8 mouse cellular contexts compared by ENCODE assay signal in genomic region chr2:120170726-120171125, GRCm38 (mm10). TPM values are rescaled to one million over a fixed set of nuclear protein-coding genes. Genes with fewer than 3 reads are reported as not detected.
DNase-seq lines count a peak whose midpoint lies in the region; ATAC-seq and TF ChIP-seq lines count a peak whose summit lies in the region.

No protein-coding gene starts in this region.

- H3K9me3 ChIP-seq in embryonic facial prominence, embryonic 11.5 days (replicated peaks; ENCODE audit: control insufficient read depth, low read length): no peaks in the 10 kb centered on the region

- no peaks in the 10 kb centered on the region for H3K4me1 ChIP-seq in embryonic facial prominence, embryonic 11.5 days (ENCODE audit: control insufficient read depth, insufficient read depth, low read length)
- peaks cover 15% of the 10 kb centered on the region for H3K4me1 ChIP-seq in small intestine, adult 2 months (ENCODE audit: control insufficient read depth, insufficient read depth, insufficient read length, low read length)

- H3K27me3 ChIP-seq in embryonic facial prominence, embryonic 11.5 days (ENCODE audit: control insufficient read depth, insufficient read depth, low read length): no peaks in the 10 kb centered on the region
- H3K27me3 ChIP-seq in small intestine, adult 2 months (ENCODE audit: control insufficient read depth, insufficient read depth, low read length): no peaks in the 10 kb centered on the region

- H3K36me3 ChIP-seq in embryonic facial prominence, embryonic 11.5 days (replicated peaks; ENCODE audit: control insufficient read depth, insufficient read depth, low read depth, low read length): no peaks in the 10 kb centered on the region
- H3K36me3 ChIP-seq in small intestine, adult 2 months (ENCODE audit: control insufficient read depth, insufficient read depth, low read length): no peaks in the 10 kb centered on the region

- no peak for ATAC-seq in embryonic facial prominence, embryonic 11.5 days (replicated peaks; ENCODE audit: insufficient number of reproducible peaks, low FRiP score, low TSS enrichment, low read depth)
- ATAC-seq in inflammation-experienced regulatory T-cells, adult 6 months: no peak

- no peak overlapping the region for H3K4me3 ChIP-seq in embryonic facial prominence, embryonic 11.5 days (ENCODE audit: low read depth, low read length)
- no peak overlapping the region for H3K4me3 ChIP-seq in small intestine, adult 2 months (ENCODE audit: low read depth, low read length)

- H3K27ac ChIP-seq in embryonic facial prominence, embryonic 11.5 days (replicated peaks; ENCODE audit: low read depth, low read length): no peak overlapping the region
- H3K27ac ChIP-seq in small intestine, adult 2 months (ENCODE audit: insufficient read depth, low read depth, low read length): no peak overlapping the region

- peak; percentile 18 for DNase-seq in adrenal gland, adult 2 months
- DNase-seq in adrenal gland, postnatal 4 days (ENCODE audit: low spot score in 2 of 2): no peak
- DNase-seq in right cerebral cortex, postnatal 14 days: peak; percentile 23
- no peak for DNase-seq in right cerebral cortex, adult 18-20 months
- DNase-seq in embryonic facial prominence, embryonic 11.5 days (ENCODE audit: low spot score): peak; percentile 41
- DNase-seq in kidney, postnatal 36 days: peak; percentile 57 to 66

- WGBS in embryonic facial prominence, embryonic 11.5 days: 74% methylated on average over 1 of the region's 1 CpGs
- 18% methylated on average over 1 of the region's 1 CpGs for WGBS in small intestine, adult 2 months

- no peak for TF ChIP-seq POLR2A in small intestine, adult 2 months (IDR thresholded peaks at IDR 0.05; ENCODE audit: low read depth, low read length)

- TF ChIP-seq CTCF in small intestine, adult 2 months (IDR thresholded peaks at IDR 0.05; ENCODE audit: extremely low read depth, insufficient read length, insufficient replicate concordance, low read depth, low read length): 0 out of 2 replicates have a peak, but pooled peaks have one; percentile 21

- H3K9ac ChIP-seq in embryonic facial prominence, embryonic 11.5 days (replicated peaks; ENCODE audit: low read length): no peak overlapping the region

- H3K4me2 ChIP-seq in embryonic facial prominence, embryonic 11.5 days (ENCODE audit: low read depth, low read length): no peak overlapping the region

RNA-seq across cellular contexts. Expression of gene Ehd4, which starts 16.3 kb away (rescaled TPM):
- total RNA-seq in adrenal gland, adult 2 months (2021): 10 to 100 TPM; 39.1 to 65.2 TPM
- 19.1 and 25.4 TPM in 2 replicates for polyA plus RNA-seq in adrenal gland, adult 2 months (2012; rRNA removed)
- total RNA-seq in adrenal gland, postnatal 4 days (2021): 10 to 100 TPM; 46.6 to 47.0 TPM
- 11.9 and 13.7 TPM in 2 replicates for polyA plus RNA-seq in embryonic facial prominence, embryonic 11.5 days (2014; fragmentation: Nextera tagmentation; extraction: Ambion mirVana)
- 19.6 and 30.7 TPM in 2 replicates for polyA plus RNA-seq in small intestine, adult 2 months (2012; rRNA removed)
- 10 to 100 TPM in 1 of 3 experiments, 1 to 10 TPM in 2; 2.9 to 16.2 (median 3.9) TPM for polyA plus RNA-seq in inflammation-experienced regulatory T-cells, adult 6 months (2017; shearing (Covaris generic))

Comparison
In these comparisons a context has a peak if more than half of its experiments do, and no peak if none do; other contexts are left out.
1. DNase-seq: peak in adrenal gland, adult 2 months (single experiment), right cerebral cortex, postnatal 14 days (single experiment), embryonic facial prominence, embryonic 11.5 days (single experiment) and kidney, postnatal 36 days (2 of 2); none in adrenal gland, postnatal 4 days (0 of 2) and right cerebral cortex, adult 18-20 months (single experiment).